Mouse (Mus musculus) kidney, adult 8-10 months (tissue): ENCODE results near the gene Dglucy.

Experiments
- DNase-seq, 2 experiments: peaks; one replicate each; pipeline ENCODE4 v3.0.0; 2022

Gene Dglucy

DNA sequence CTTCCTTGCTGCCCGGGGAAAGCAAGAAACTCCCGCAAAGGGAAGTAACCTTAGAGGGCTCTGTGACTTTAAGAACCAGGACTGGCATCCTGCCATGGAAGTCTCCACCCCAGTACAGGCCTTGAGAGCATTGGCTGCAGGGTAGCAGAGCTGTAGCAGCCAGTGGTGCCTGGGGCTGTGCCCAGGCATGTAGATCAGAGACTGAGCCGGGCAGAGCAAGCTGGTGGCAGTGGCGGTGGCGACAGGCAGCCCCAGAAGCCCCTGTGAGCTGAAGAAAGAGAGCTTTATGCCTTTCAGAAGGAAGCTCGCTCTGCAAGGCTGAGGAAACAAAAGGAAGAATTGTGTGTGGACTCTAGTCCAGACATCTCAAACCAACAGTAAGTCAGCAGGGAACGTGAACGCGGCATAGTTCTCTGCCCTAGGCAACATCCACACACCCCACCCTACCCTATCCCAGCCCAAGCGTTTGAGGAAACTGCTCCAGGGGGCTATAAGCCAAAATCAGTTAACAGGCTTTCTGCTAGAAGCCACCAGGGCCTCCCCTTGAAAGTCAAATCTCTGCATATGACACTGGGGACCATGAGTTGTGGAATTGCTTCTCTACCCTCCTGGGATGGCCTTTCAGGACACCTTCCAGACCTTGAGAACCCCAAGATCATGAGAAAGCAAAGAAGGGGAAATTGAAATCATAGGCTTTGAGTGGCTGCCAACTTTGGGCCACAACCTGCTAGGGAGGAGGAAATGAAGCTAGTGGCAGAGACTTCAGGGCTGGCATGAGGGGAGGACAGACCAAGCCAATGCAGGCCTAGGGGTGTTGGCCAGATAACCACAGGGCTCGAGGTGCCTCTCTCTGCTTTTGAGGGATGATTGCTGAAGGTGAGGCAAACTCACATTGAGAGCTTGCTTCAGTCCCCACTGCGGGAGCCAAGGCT is at the start of gene Dglucy:
Gene Dglucy (plus strand): TSS at position 124 of the 932 bp plus-strand sequence.
- peak; percentile 93 to 96 for DNase-seq

DNA sequence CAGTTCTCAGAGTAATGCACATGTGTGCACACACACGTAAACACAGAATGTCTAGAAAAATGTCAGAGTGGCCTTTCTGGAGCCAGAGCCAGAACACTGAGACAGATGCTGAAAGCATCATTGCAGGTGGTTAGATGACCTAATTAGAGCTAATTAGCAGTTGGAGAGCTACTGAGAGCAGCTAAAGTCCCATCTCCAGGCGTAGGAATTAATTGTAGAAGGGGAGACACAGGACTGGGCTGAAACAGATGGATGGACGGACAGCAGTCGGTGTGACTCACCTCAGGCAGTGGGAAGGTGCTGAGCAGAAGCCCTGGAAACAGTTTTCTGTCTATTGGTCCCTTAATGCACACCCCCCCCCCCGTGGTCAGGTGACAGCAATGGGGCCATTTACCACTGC is 43.7 kb upstream of the Dglucy start:
- no peak for DNase-seq

DNA sequence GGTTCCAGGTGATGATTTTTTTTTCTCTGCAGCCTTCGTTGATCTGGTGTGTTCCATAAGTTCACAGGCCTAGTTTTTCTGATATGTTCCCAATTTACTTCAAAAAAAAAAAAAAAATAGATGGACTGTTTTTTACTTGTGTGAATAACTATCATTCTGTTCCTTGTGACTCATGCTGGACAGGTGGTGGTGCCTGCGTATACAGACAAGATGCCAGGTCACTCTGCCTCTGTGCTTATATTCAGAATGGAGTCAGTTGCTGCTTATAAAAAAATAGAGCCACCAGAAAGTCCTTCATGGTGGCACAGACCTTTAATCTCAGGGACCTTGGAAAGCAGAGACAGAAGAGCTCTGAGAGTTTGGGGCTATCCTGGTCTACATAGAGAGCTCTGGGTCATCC is 43.3 kb upstream of the Dglucy start:
- DNase-seq: no peak

DNA sequence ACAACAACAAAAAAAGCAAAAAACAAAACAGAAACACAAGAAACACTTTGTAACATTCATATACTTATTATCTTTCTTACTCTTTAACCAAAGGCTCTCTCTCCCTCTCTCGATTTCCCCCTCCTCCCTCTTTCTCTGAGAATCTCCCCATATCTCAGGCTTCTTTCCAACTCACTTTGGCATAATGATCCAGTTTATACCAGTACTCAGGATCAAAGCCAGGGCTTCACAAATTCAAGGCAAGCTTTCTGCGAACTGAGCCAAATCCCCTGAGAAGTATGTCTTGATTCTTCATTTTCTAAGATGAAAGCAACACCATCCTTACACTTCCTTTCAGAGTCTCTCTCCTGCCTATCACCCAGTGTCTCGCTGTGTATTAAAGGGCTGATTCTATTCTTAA is 40.4 kb upstream of the Dglucy start:
- DNase-seq: no peak

DNA sequence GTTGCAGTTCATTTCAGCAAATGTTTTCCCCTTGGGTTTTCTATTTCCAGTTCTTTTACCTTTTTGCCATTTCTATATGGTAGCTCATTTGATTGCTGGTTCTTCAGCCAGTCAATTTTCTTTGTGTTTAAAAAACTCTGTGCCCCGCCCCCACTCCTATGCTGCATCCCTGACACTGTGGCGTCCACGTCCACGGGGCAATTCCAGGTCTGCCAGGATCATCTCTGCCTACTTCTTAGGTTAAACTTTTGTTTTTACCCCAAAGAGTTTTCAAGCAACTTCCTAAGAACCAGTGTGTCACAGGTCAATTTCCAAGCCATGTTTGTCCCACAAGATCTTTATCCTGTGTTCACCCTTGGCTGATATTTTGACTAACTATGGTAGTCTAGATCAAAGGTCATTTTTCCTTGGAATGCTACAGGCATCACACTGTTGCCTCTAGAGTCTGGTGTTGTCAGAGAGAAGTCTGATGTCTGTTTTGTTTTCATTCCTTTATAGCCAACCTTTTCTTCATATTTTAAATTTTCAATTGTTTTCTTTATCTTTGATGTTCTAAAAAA is 39.8 kb upstream of the Dglucy start:
- DNase-seq: no peak

DNA sequence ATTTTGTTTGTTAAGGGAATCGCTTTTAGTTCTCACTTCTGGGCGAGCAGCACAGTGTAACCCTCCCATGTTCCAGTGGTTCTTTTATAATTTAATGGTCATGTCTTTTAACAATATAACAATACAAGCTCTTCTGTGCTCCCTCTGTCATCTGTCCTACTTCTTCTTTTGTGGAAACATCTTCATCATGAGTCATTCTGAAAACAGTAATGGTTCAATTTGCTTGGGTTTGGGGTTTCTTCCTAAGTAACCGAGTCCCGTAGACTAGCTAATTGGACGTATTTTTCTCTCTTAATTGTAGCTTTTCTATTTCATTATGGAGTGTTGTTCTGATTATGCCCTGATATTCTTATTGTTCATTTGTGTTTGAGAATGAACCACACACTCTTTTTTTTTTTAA is 38.5 kb upstream of the Dglucy start:
- no peak for DNase-seq

DNA sequence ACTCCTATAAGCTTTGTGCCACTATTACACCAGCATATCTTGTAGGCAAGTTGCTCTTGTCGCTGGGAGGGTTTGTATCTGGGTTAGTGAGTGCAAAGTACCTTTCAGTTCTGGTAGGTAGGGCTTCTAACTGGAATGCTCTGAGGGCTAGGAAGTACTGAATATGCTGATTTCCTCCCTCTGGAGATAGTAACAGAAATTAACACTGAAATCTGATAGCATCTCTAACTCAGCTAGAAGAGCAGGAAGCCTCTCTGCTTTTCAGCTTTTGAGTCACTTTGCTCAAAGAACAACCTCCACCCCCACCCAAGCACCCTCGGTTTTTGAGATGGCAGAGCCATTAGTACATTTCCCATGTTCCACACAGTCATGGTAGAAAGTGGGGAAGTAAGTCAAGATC is 36.4 kb upstream of the Dglucy start:
- no peak for DNase-seq

DNA sequence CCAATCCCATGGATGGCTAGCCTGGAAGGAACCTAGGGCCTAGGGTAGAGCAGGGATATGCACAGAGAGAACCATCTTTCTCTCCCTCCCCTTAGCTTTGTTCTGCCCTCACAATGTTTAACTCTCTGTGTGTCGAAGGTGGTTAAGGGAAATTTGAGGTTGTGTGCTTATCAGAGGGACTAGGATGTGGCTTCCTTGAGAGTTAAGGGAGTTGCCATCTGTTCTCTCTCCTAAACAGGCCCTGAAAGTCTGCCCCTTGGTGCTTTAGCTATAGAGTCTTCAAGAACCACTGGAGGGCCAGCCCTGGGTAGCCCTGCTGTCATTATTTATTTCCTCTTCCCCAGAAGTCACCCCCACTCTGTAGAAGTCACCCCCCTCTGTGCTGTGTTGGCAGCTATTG is 25.9 kb upstream of the Dglucy start:
- no peak for DNase-seq

DNA sequence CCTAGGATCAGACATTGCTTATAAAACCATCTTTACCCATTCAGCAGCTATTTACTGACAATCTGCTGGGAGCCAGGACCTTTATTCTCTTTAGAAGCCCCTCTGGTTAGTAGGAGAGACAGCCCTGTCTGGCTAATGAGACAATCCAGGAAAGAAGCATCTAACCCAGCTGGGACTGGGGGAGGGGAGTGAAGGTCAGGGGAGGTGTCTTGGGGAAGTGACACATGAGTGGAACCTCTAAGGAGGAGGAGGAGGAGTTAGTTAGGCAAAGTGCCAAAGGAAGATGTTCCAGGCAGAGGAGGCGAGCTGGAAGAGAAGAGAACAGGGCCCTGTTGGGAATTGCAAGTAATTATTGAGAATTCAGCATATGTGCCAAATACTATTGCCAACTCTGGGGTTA is 25.1 kb upstream of the Dglucy start:
- no peak for DNase-seq

DNA sequence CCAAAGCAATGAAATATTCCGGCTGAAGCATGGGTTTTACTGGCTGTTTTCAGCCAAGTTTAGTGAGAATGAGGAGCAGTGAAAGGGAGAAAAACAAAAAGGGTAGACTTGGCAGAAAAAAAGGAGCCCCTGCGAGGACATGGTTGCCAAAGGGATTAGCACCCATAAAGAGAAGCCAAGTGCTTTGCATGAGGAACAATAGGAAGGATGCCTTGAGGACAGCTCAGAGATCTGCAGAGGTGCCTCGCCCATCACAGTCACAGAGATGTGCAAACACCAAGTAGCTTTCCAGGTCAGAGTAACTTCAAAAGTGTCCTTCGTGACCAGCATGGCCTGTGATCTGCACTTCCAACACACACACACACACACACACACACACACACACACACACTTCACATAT is 21.4 kb upstream of the Dglucy start:
- DNase-seq: no peak

DNA sequence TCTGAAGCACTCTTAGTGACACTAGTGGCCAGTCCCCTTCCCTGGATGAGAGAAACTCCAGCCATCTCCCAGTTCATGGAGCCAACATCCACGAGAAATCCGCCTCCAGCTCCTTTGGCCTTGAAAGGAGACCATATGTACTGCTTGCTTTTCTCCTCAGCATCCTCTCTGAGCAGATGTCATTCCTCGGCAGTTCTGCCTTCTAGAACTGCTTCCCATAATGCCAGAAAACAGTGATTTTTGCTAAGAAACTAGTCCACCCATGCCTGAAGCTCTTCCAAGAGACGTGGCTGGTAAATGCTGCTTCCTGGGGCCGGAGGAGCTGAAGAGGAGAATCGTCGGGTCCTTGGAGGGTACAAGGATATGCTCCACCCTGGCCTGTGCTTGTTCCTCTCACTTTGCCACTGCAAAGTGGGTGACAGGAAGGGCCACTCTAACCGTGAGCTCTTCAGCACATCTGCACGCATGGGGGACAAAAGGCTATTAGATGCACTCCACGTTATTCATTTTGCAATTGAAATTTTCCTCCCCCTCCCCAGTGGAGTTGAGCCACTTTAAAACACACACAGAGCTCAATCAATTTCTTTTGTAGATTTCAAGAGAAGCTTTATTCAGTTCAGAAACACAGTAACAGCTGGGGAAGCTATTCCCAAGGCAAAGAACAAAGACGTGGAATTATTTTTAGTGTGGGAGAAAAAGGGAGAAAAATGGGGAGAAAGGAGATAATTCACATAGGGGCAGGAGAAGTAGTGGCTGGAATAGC is 16.0 kb upstream of the Dglucy start:
- no peak for DNase-seq

DNA sequence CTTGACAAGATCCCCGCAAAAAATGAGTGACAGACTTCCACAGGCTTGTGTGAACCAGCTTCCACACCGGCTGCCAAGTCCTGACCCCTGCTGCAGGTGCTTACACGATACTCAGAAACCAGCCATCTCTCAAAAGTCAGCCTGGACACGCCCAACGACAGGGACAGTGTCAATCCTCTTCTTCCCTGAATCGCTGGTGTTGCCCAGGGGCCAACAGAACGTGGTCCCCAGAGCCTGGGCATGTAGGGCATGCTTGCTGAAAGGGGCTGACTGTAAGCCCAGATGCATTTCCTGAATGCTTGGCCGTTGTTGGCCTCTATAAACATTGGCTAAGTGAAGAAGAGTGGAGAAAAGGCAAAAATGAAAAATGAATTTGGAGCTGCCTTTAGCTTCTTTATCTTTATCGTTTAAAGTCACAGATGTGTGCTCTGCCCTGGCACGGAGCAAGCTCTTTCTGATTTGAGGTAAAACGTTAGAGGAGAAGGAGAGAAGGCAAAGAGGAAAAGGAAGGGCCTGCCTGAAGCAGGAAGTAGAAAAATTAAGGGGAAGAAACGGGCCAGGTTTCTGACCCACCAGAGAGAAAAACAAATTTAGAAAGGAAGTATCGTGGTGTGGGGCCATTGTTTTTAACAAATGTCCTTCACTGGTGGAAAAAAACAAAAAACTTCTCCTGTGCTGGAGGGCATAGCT is 14.4 kb upstream of the Dglucy start:
- DNase-seq: no peak

DNA sequence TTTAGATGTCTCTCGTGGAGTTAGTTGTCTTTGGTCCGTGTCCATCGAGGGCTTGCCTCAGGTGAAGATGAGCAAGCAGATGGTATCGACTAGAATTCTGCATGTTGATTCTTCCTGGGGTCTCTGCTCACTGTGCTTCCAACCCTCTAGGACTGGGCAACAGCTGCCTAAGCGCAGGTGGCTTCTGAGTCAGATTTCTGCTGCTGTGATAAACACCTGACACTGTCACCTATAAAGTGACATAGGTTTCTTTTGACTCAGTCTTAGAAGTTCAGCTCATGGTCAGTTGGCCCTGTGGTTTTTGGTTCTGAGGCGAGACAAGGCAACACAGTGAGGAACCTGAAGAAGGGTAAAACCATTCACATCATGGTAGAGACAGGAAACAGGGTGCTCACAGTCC is 9.0 kb upstream of the Dglucy start:
- no peak for DNase-seq

DNA sequence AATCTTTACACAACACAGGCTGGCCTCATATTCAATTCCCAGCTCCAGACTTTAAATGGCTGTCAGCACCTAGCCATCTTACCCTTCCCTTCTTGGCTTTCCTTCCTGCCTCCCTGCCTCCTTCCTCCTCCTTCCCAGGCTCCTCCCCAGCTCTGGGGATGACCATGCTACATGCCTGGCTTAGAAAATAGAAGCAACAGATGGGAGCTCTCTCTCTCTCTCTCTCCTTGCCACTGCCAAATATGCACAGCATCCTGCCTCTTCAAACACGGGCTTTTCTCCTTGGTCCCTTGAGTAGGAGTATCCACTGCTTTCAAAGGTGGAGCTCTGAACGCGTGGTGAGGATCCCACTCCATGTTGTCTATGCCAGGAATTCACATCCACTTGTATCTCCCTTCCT is 8.1 kb upstream of the Dglucy start:
- no peak for DNase-seq

DNA sequence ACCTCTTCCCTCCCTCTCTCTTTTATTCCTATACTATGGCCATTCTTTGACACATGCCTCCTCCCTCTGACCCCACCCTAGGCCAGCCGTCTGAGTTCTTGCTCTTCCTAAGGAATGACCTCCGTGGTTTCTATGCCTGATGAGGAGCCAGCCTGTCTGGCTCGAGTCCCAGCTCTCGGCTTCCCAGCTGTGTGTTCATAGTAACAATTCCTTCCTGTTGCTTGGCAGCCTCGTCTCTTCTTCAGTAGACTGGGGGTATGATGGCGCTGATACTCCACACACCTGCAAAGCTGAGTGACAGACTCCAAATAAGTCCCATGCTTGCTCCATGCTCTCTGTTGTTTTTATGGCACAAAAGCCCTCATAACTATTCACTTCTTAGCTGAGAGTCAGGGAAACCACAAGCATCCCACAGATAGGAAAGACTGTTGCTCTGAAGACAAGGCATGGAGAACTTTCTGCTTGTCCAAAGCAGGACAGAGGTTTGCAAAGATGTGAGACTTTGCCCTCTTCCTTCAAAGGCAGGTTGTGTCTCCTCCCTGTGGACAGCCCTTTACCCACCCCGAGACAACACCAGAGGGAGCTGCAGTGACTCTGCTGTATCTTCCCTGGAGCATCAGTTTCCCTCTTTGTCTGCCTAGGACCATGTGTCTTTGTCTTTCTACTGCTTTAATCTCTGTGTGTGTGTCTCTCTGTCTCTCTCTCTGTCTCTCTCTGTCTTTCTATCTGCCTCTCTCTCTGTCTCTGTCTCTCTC is 6.5 kb upstream of the Dglucy start:
- peak in 1 of 2 experiments; percentile 52 for DNase-seq

DNA sequence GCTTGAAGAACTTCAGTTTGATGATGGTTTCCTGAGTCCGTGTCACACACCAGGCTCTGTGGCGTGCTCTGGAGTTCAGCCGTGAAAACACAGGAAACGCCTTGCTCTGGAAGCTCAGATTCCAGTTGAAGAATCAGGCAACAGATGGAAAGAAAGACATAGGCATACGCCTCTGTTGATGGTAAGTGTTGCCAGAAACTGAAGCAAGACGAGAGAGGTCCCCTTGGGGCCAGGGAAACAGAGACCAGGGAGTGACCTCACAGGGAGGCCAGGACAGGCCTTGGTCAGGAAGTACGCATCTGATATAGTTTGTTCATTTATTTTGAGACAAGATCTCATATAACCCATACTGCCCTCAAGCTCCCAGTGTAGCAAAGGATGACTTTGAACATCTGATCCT is 4.1 kb upstream of the Dglucy start:
- DNase-seq: no peak

DNA sequence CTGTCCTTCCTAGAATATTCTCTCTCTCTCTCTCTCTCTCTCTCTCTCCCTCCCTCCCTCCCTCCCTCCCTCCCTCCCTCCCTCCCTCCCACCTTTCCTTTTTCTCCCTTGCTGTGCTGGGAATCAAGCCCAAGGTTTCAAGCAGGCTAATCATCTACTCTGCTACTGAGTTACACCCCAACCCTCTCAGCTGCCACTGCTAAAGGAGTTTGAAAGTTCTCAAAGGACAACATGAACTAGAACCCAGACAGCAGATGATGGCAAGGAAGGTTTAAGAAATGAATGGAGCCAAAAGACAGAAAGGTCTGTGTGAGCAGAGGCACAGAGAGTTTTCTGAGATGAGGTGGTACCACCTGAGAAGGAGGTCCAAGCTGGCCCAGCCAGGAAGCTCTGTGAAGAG is 3.6 kb upstream of the Dglucy start:
- DNase-seq: peak; percentile 29 to 48

DNA sequence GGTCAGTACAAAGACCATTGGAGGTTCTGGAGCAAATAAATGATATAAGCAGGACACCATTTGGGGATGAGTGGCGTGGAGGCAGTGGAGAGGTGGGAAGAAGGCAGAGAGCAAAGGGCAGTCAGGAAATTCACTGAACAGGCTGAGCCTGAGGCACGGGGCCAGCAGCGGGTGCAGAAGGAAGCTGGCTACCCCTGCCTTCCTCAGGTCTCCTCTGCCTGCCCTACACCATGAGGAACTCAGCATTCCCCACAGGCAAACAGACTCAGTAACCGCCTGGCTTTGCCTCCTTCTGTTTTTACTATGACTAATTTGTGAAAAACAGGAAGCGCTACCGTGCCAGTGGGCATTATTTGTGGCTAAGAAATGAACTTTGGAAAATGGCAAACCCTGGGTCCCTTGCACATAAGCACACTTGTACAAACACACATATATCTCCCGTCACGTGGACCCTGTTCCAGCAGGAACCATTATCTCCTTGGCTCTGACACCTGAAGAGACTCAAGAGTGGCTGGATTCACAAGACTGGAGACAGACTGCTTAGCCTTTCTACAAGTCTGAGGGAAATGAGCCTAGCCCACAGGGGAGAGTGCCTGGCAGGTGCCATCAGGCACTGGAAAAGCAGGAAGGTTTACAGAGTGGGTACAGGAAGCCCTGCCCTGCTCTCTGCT is 2.8 kb upstream of the Dglucy start:
- peak; percentile 82 to 83 for DNase-seq

DNA sequence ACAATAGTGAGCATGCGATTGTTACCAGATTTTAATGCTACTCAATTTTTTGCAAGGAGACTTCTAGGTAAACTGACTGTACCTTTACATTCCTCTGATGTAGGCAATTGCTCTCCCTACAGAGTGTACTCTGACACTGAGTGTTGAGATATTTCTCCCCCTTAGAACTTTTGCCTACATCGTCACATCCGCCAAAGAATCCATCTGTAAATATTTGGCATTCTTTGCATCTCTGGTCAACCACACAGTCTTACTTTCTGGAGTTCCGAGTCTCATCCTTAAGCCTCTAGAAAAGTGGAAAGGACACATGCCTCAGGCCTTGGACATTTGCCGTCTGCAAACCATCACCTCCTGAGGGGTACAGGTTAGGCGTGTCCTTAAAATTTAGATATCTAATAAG is 1.9 kb upstream of the Dglucy start:
- no peak for DNase-seq

DNA sequence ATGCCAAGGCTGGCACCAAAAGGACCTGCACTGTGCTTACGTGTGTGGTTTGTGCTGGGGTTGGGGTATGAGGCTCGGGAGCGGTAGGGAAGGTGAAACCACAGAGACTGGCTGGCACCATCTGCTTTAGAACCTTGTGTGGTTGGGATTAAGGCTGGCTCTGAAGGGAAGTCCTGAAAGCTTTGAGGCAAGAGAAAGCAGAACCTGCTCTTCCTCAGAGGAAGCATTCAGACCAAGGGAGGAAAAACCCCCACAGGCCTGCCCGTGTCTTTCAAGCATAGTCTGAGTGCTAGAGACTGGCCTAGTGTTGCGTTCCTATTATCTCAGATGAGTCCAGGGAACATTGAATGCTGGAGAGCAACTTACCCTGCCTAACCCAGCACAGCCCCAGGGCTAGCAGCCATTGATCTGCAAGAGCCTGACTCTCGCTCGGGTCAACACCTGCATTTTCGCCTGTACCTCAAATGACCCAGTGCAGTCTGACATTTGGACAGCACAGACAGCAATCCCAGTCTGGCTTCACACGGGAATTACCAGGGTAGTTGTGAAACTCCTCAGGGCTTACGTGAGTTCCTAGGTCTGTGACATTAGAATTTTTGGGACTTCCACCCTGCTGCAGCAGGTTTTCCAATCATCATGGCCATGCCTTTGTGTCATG is 452 bp upstream of the Dglucy start:
- DNase-seq: no peak

DNA sequence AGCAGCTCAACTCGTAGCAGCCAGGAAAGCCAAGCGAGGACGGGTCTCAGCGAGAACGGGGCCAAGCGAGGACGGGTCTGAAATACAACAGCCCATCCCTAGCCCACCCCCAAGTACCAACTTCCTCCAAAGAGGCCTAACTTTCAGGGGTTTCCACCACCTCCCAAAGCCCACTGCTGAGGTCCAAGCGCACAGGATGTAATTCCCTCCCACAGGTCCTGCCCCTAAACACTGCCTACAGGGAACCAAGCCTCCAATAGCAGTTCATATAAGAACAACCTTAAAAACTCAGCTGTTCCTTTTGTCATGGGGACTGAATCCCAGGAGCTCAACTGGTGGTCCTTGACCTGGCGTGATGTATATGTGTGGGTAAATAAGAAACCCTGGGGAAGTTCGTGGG is 1.6 kb downstream of the Dglucy start:
- no peak for DNase-seq
